Mouse (Mus musculus): ENCODE data around the gene Tas1r3. TPM values are rescaled to one million over a fixed set of nuclear protein-coding genes. Genes with fewer than 3 reads are reported as not detected.

Gene Tas1r3
- polyA plus RNA-seq, 1 experiment, result 1.8 TPM

GRCm38 (mm10) chr4:155861787-155862186 lies 1.4 kb downstream of the Tas1r3 start:
- Histone ChIP-seq H3K36me3 (ENCODE audit: control insufficient read depth, insufficient read depth, low read length) (peaks cover 42% of the 10 kb centered on the region), H3K4me3 (ENCODE audit: low read depth, low read length) (no peak overlapping the region), H3K27ac (ENCODE audit: insufficient read depth, low read depth, low read length) (no peak overlapping the region), H3K27me3 (ENCODE audit: control insufficient read depth, insufficient read depth, low read length) (no peaks in the 10 kb centered on the region), H3K4me1 (ENCODE audit: control insufficient read depth, insufficient read depth, insufficient read length, low read length) (no peaks in the 10 kb centered on the region)
- TF ChIP-seq CTCF (IDR thresholded peaks at IDR 0.05; ENCODE audit: extremely low read depth, insufficient read length, insufficient replicate concordance, low read depth, low read length), result no peak
- 85% methylated on average over 7 of the region's 7 CpGs for whole genome bisulfite sequencing

GRCm38 (mm10) chr4:155859318-155859717 lies 3.8 kb downstream of the Tas1r3 start:
- Histone ChIP-seq H3K4me3 (ENCODE audit: low read depth, low read length) (no peak overlapping the region), H3K27me3 (ENCODE audit: control insufficient read depth, insufficient read depth, low read length) (no peaks in the 10 kb centered on the region), H3K27ac (ENCODE audit: insufficient read depth, low read depth, low read length) (no peak overlapping the region), H3K4me1 (ENCODE audit: control insufficient read depth, insufficient read depth, insufficient read length, low read length) (no peaks in the 10 kb centered on the region), H3K36me3 (ENCODE audit: control insufficient read depth, insufficient read depth, low read length) (peaks cover 48% of the 10 kb centered on the region)
- WGBS, result 41% methylated on average over 13 of the region's 13 CpGs
- TF ChIP-seq POLR2A (IDR thresholded peaks at IDR 0.05; ENCODE audit: low read depth, low read length) (no peak), CTCF (IDR thresholded peaks at IDR 0.05; ENCODE audit: extremely low read depth, insufficient read length, insufficient replicate concordance, low read depth, low read length) (no peak)

GRCm38 (mm10) chr4:155856881-155857280 lies 6.3 kb downstream of the Tas1r3 start:
- no peak for TF ChIP-seq POLR2A (IDR thresholded peaks at IDR 0.05; ENCODE audit: low read depth, low read length)
- no peak for TF ChIP-seq CTCF (IDR thresholded peaks at IDR 0.05; ENCODE audit: extremely low read depth, insufficient read length, insufficient replicate concordance, low read depth, low read length)
- H3K4me1 ChIP-seq (ENCODE audit: control insufficient read depth, insufficient read depth, insufficient read length, low read length), result peaks cover 3% of the 10 kb centered on the region; the same call in 1 of the 2 replicates
- H3K4me3 ChIP-seq (ENCODE audit: low read depth, low read length), result no peak overlapping the region
- H3K36me3 ChIP-seq (ENCODE audit: control insufficient read depth, insufficient read depth, low read length), result peaks cover 52% of the 10 kb centered on the region
- H3K27me3 ChIP-seq (ENCODE audit: control insufficient read depth, insufficient read depth, low read length), result no peaks in the 10 kb centered on the region
- no peak overlapping the region for H3K27ac ChIP-seq (ENCODE audit: insufficient read depth, low read depth, low read length)
- 88% methylated on average over 3 of the region's 3 CpGs for WGBS

GRCm38 (mm10) chr4:155856071-155856470 lies 7.1 kb downstream of the Tas1r3 start:
- Histone ChIP-seq H3K27me3 (ENCODE audit: control insufficient read depth, insufficient read depth, low read length) (no peaks in the 10 kb centered on the region), H3K36me3 (ENCODE audit: control insufficient read depth, insufficient read depth, low read length) (peaks cover 52% of the 10 kb centered on the region)
- TF ChIP-seq CTCF (IDR thresholded peaks at IDR 0.05; ENCODE audit: extremely low read depth, insufficient read length, insufficient replicate concordance, low read depth, low read length) (no peak), POLR2A (IDR thresholded peaks at IDR 0.05; ENCODE audit: low read depth, low read length) (no peak)

GRCm38 (mm10) chr4:155854991-155855390 lies 8.2 kb downstream of the Tas1r3 start:
- peaks cover 12% of the 10 kb centered on the region; the same call in 1 of the 2 replicates for H3K4me1 ChIP-seq (ENCODE audit: control insufficient read depth, insufficient read depth, insufficient read length, low read length)
- WGBS, result 92% methylated on average over 12 of the region's 12 CpGs
- no peak overlapping the region for H3K4me3 ChIP-seq (ENCODE audit: low read depth, low read length)
- TF ChIP-seq CTCF (IDR thresholded peaks at IDR 0.05; ENCODE audit: extremely low read depth, insufficient read length, insufficient replicate concordance, low read depth, low read length) (no peak), POLR2A (IDR thresholded peaks at IDR 0.05; ENCODE audit: low read depth, low read length) (no peak)
- peaks cover 48% of the 10 kb centered on the region for H3K36me3 ChIP-seq (ENCODE audit: control insufficient read depth, insufficient read depth, low read length)
- H3K27ac ChIP-seq (ENCODE audit: insufficient read depth, low read depth, low read length), result no peak overlapping the region
- H3K27me3 ChIP-seq (ENCODE audit: control insufficient read depth, insufficient read depth, low read length), result no peaks in the 10 kb centered on the region

More at GRCm38 (mm10) chr4:155856071-155856470, 7.1 kb downstream of the Tas1r3 start:
- 92% methylated on average over 12 of the region's 12 CpGs for WGBS
- Histone ChIP-seq H3K4me3 (ENCODE audit: low read depth, low read length) (no peak overlapping the region), H3K4me1 (ENCODE audit: control insufficient read depth, insufficient read depth, insufficient read length, low read length) (peaks cover 10% of the 10 kb centered on the region; the same call in 1 of the 2 replicates), H3K27ac (ENCODE audit: insufficient read depth, low read depth, low read length) (no peak overlapping the region)

- Histone ChIP-seq H3K27ac (ENCODE audit: insufficient read depth, low read depth, low read length) (no peak overlapping the region), H3K36me3 (ENCODE audit: control insufficient read depth, insufficient read depth, low read length) (peaks cover 40% of the 10 kb centered on the region), H3K4me1 (ENCODE audit: control insufficient read depth, insufficient read depth, insufficient read length, low read length) (peaks cover 26% of the 10 kb centered on the region), H3K4me3 (ENCODE audit: low read depth, low read length) (no peak overlapping the region), H3K27me3 (ENCODE audit: control insufficient read depth, insufficient read depth, low read length) (no peaks in the 10 kb centered on the region)
- TF ChIP-seq POLR2A (IDR thresholded peaks at IDR 0.05; ENCODE audit: low read depth, low read length), result no peak
- TF ChIP-seq CTCF (IDR thresholded peaks at IDR 0.05; ENCODE audit: extremely low read depth, insufficient read length, insufficient replicate concordance, low read depth, low read length), result no peak
- WGBS, result 90% methylated on average over 9 of the region's 9 CpGs
Observed at GRCm38 (mm10) chr4:155853421-155853820, 9.7 kb downstream of the Tas1r3 start.

GRCm38 (mm10) chr4:155851951-155852411 lies 11.2 kb downstream of the Tas1r3 start:
- peaks cover 30% of the 10 kb centered on the region for H3K36me3 ChIP-seq (ENCODE audit: control insufficient read depth, insufficient read depth, low read length)
- H3K4me3 ChIP-seq (ENCODE audit: low read depth, low read length), result no peak overlapping the region
- H3K27me3 ChIP-seq (ENCODE audit: control insufficient read depth, insufficient read depth, low read length), result no peaks in the 10 kb centered on the region
- H3K4me1 ChIP-seq (ENCODE audit: control insufficient read depth, insufficient read depth, insufficient read length, low read length), result peaks cover 27% of the 10 kb centered on the region
- H3K27ac ChIP-seq (ENCODE audit: insufficient read depth, low read depth, low read length), result no peak overlapping the region
- TF ChIP-seq CTCF (IDR thresholded peaks at IDR 0.05; ENCODE audit: extremely low read depth, insufficient read length, insufficient replicate concordance, low read depth, low read length) (no peak), POLR2A (IDR thresholded peaks at IDR 0.05; ENCODE audit: low read depth, low read length) (no peak)
- 45% methylated on average over 2 of the region's 2 CpGs for WGBS
